Mouse (Mus musculus) cerebellum, postnatal 25 days (tissue): ENCODE measurements at regions not wholly inside any gene's neighbourhood (a gene's known extent, or its start where the extent isn't known, plus 50 kb on each side); places are given as distances from the start of the nearest gene placed in this dataset.

ENCODE experiments used
- DNase-seq, 2 experiments: peaks; one replicate each; pipeline ENCODE4 v3.0.0; 2021; ENCODE audit warnings: mixed read lengths in 2 of 2

- no peak for DNase-seq
Observed at GRCm38 (mm10) chr15:52577614-52578013, 1307.1 kb upstream of the Gm7489 start.

GRCm38 (mm10) chr15:52589391-52589790 lies 1295.3 kb upstream of the Gm7489 start:
- no peak for DNase-seq

GRCm38 (mm10) chr15:52599511-52599910 lies 1285.2 kb upstream of the Gm7489 start:
- DNase-seq = no peak

- no peak for DNase-seq
Observed at GRCm38 (mm10) chr15:52599957-52600356, 1284.7 kb upstream of the Gm7489 start.

GRCm38 (mm10) chr15:52639790-52640189 lies 1244.9 kb upstream of the Gm7489 start:
- no peak for DNase-seq

GRCm38 (mm10) chr15:52645961-52646360 lies 1238.7 kb upstream of the Gm7489 start:
- DNase-seq = no peak

- DNase-seq = no peak
Observed at GRCm38 (mm10) chr15:52657916-52658315, 1226.8 kb upstream of the Gm7489 start.
